8 mouse cellular contexts compared by ENCODE assay signal in genomic region chr11:119081148-119081838, GRCm38 (mm10). TPM values are rescaled to one million over a fixed set of nuclear protein-coding genes. Genes with fewer than 3 reads are reported as not detected.
DNase-seq lines count a peak whose midpoint lies in the region; ATAC-seq and TF ChIP-seq lines count a peak whose summit lies in the region.

No protein-coding gene starts in this region.

- no peak for TF ChIP-seq EP300 in liver, postnatal 0 days (IDR thresholded peaks at IDR 0.05; ENCODE audit: low read depth)

- no peak overlapping the region for H3K4me3 ChIP-seq in liver, embryonic 11.5 days (ENCODE audit: low read depth, low read length)
- no peak overlapping the region for H3K4me3 ChIP-seq in liver, postnatal 0 days (ENCODE audit: low read depth, low read length)
- H3K4me3 ChIP-seq in embryonic facial prominence, embryonic 12.5 days = peak overlapping the region; percentile 19
- H3K4me3 ChIP-seq in intestine, embryonic 15.5 days (replicated peaks) = no peak overlapping the region
- H3K4me3 ChIP-seq in neural tube, embryonic 14.5 days (ENCODE audit: low read depth, low read length) = peak overlapping the region; percentile 12; the same call in 1 of the 2 replicates

- peaks cover 41% of the 10 kb centered on the region for H3K4me1 ChIP-seq in liver, embryonic 11.5 days (replicated peaks; ENCODE audit: control insufficient read depth, insufficient read depth, low read length)
- peaks cover 50% of the 10 kb centered on the region for H3K4me1 ChIP-seq in liver, postnatal 0 days (ENCODE audit: insufficient read depth)
- H3K4me1 ChIP-seq in embryonic facial prominence, embryonic 12.5 days = peaks cover 64% of the 10 kb centered on the region
- peaks cover 63% of the 10 kb centered on the region for H3K4me1 ChIP-seq in intestine, embryonic 15.5 days (replicated peaks)
- peaks cover 49% of the 10 kb centered on the region for H3K4me1 ChIP-seq in neural tube, embryonic 14.5 days (ENCODE audit: control insufficient read depth, insufficient read depth, low read length)

- no peak overlapping the region for H3K27ac ChIP-seq in liver, embryonic 11.5 days (ENCODE audit: low read depth, low read length)
- no peak overlapping the region for H3K27ac ChIP-seq in liver, postnatal 0 days (ENCODE audit: low read depth)
- H3K27ac ChIP-seq in embryonic facial prominence, embryonic 12.5 days = no peak overlapping the region
- H3K27ac ChIP-seq in intestine, embryonic 15.5 days = no peak overlapping the region
- H3K27ac ChIP-seq in neural tube, embryonic 14.5 days (ENCODE audit: low read depth, low read length) = no peak overlapping the region

- no peak overlapping the region for H3K9ac ChIP-seq in liver, embryonic 11.5 days (ENCODE audit: low read depth, low read length)
- H3K9ac ChIP-seq in liver, postnatal 0 days (replicated peaks) = no peak overlapping the region
- H3K9ac ChIP-seq in embryonic facial prominence, embryonic 12.5 days = no peak overlapping the region
- no peak overlapping the region for H3K9ac ChIP-seq in intestine, embryonic 15.5 days
- peak overlapping the region; percentile 46; the same call in 1 of the 2 replicates for H3K9ac ChIP-seq in neural tube, embryonic 14.5 days (replicated peaks; ENCODE audit: low read depth, low read length)

- no peak overlapping the region for H3K4me2 ChIP-seq in liver, embryonic 11.5 days
- H3K4me2 ChIP-seq in liver, postnatal 0 days (ENCODE audit: low read depth, low read length) = no peak overlapping the region
- 0 out of 2 replicates have a peak overlapping the region, but pooled peaks have one; percentile 18 for H3K4me2 ChIP-seq in embryonic facial prominence, embryonic 12.5 days (replicated peaks)
- H3K4me2 ChIP-seq in intestine, embryonic 15.5 days (replicated peaks) = peak overlapping the region; percentile 22; the same call in 1 of the 2 replicates
- peak overlapping the region; percentile 29 for H3K4me2 ChIP-seq in neural tube, embryonic 14.5 days (ENCODE audit: low read depth, low read length)

- no peaks in the 10 kb centered on the region for H3K9me3 ChIP-seq in liver, embryonic 11.5 days (ENCODE audit: control insufficient read depth, low read length)
- H3K9me3 ChIP-seq in liver, postnatal 0 days (ENCODE audit: low read length) = no peaks in the 10 kb centered on the region
- H3K9me3 ChIP-seq in embryonic facial prominence, embryonic 12.5 days = no peaks in the 10 kb centered on the region
- H3K9me3 ChIP-seq in intestine, embryonic 15.5 days = no peaks in the 10 kb centered on the region
- H3K9me3 ChIP-seq in neural tube, embryonic 14.5 days (ENCODE audit: control insufficient read depth, low read length) = no peaks in the 10 kb centered on the region

- TF ChIP-seq CTCF in liver, postnatal 0 days (IDR thresholded peaks at IDR 0.05; ENCODE audit: low read depth) = no peak

- peak; percentile 36 for DNase-seq in liver, embryonic 11.5 days (ENCODE audit: low spot score)
- no peak for DNase-seq in liver, postnatal 0 days
- no peak for DNase-seq in layer of hippocampus, postnatal 10 days (ENCODE audit: low spot score in 2 of 2)
- no peak for DNase-seq in layer of hippocampus, postnatal 36 days
- DNase-seq in gastrocnemius, postnatal 4 days (ENCODE audit: low spot score in 2 of 2) = no peak

- WGBS in liver, embryonic 11.5 days = 46% methylated on average over 47 of the region's 47 CpGs
- WGBS in liver, postnatal 0 days (ENCODE audit: insufficient replicate concordance) = 85% methylated on average over 47 of the region's 47 CpGs
- 24% methylated on average over 47 of the region's 47 CpGs for WGBS in embryonic facial prominence, embryonic 12.5 days
- WGBS in intestine, embryonic 15.5 days = 68% methylated on average over 47 of the region's 47 CpGs
- 27% methylated on average over 43 of the region's 47 CpGs for WGBS in neural tube, embryonic 14.5 days

- H3K36me3 ChIP-seq in liver, embryonic 11.5 days (ENCODE audit: control insufficient read depth, insufficient read depth, low read length) = peaks cover 13% of the 10 kb centered on the region; the same call in 1 of the 2 replicates
- peaks cover 24% of the 10 kb centered on the region for H3K36me3 ChIP-seq in liver, postnatal 0 days (replicated peaks; ENCODE audit: insufficient read depth, low read length)
- peaks cover 26% of the 10 kb centered on the region for H3K36me3 ChIP-seq in embryonic facial prominence, embryonic 12.5 days
- H3K36me3 ChIP-seq in intestine, embryonic 15.5 days = peaks cover 12% of the 10 kb centered on the region
- H3K36me3 ChIP-seq in neural tube, embryonic 14.5 days (ENCODE audit: control insufficient read depth, insufficient read depth, low read length) = peaks cover 27% of the 10 kb centered on the region

- peaks cover 73% of the 10 kb centered on the region for H3K27me3 ChIP-seq in liver, embryonic 11.5 days (replicated peaks; ENCODE audit: control insufficient read depth, insufficient read depth, low read length)
- H3K27me3 ChIP-seq in liver, postnatal 0 days (ENCODE audit: insufficient read depth, low read length) = no peaks in the 10 kb centered on the region
- H3K27me3 ChIP-seq in embryonic facial prominence, embryonic 12.5 days = peaks cover 51% of the 10 kb centered on the region
- no peaks in the 10 kb centered on the region for H3K27me3 ChIP-seq in intestine, embryonic 15.5 days (replicated peaks)
- peaks cover 20% of the 10 kb centered on the region for H3K27me3 ChIP-seq in neural tube, embryonic 14.5 days (ENCODE audit: control insufficient read depth, insufficient read depth, low read length)

- no peak for ATAC-seq in liver, embryonic 11.5 days (replicated peaks; ENCODE audit: low FRiP score)
- no peak for ATAC-seq in liver, postnatal 0 days
- no peak for ATAC-seq in embryonic facial prominence, embryonic 12.5 days (ENCODE audit: insufficient number of reproducible peaks, insufficient read depth, low FRiP score, low TSS enrichment)
- ATAC-seq in intestine, embryonic 15.5 days = no peak
- ATAC-seq in neural tube, embryonic 14.5 days (ENCODE audit: low read depth) = no peak

RNA-seq across cellular contexts. Expression of gene Cbx4, which starts 4.7 kb away (rescaled TPM):
- polyA plus RNA-seq in liver, embryonic 11.5 days (2014; fragmentation: Nextera tagmentation; extraction: Ambion mirVana) = 5.1 TPM in 2 replicates
- polyA plus RNA-seq in liver, postnatal 0 days (2015; fragmentation: Nextera tagmentation; extraction: Ambion mirVana) = 2.8 and 4.7 TPM in 2 replicates
- 11.7 and 12.3 TPM in 2 replicates for polyA plus RNA-seq in embryonic facial prominence, embryonic 12.5 days (2016; fragmentation: Nextera tagmentation; extraction: Ambion mirVana)
- 10.7 and 11.2 TPM in 2 replicates for polyA plus RNA-seq in intestine, embryonic 15.5 days (2015; fragmentation: Nextera tagmentation; extraction: Ambion mirVana)
- 14.5 and 15.1 TPM in 2 replicates for polyA plus RNA-seq in neural tube, embryonic 14.5 days (2014; fragmentation: Nextera tagmentation; extraction: Ambion mirVana)
- 10 to 100 TPM; 49.2 to 51.2 TPM for total RNA-seq in layer of hippocampus, postnatal 10 days (2021)
- total RNA-seq in layer of hippocampus, postnatal 36 days (2021) = 10 to 100 TPM; 57.3 to 59.4 TPM
- total RNA-seq in gastrocnemius, postnatal 4 days (2021) = 10 to 100 TPM; 10.4 to 10.7 TPM

RNA-seq across cellular contexts. Expression of gene Cbx8, which starts 40.5 kb away (rescaled TPM):
- polyA plus RNA-seq in liver, embryonic 11.5 days (2014; fragmentation: Nextera tagmentation; extraction: Ambion mirVana) = 6.5 and 7.1 TPM in 2 replicates
- polyA plus RNA-seq in liver, postnatal 0 days (2015; fragmentation: Nextera tagmentation; extraction: Ambion mirVana) = 3.1 and 3.9 TPM in 2 replicates
- 9.4 and 10.8 TPM in 2 replicates for polyA plus RNA-seq in embryonic facial prominence, embryonic 12.5 days (2016; fragmentation: Nextera tagmentation; extraction: Ambion mirVana)
- 7.4 and 7.9 TPM in 2 replicates for polyA plus RNA-seq in intestine, embryonic 15.5 days (2015; fragmentation: Nextera tagmentation; extraction: Ambion mirVana)
- polyA plus RNA-seq in neural tube, embryonic 14.5 days (2014; fragmentation: Nextera tagmentation; extraction: Ambion mirVana) = 7.7 and 10.1 TPM in 2 replicates
- 10 to 100 TPM; 12.4 to 13.1 TPM for total RNA-seq in layer of hippocampus, postnatal 10 days (2021)
- total RNA-seq in layer of hippocampus, postnatal 36 days (2021) = 10 to 100 TPM; 11.2 to 13.6 TPM
- total RNA-seq in gastrocnemius, postnatal 4 days (2021) = 1 to 10 TPM; 4.6 to 5.3 TPM

RNA-seq across cellular contexts. Expression of gene Cbx2, which starts 58.5 kb away (rescaled TPM):
- polyA plus RNA-seq in liver, embryonic 11.5 days (2014; fragmentation: Nextera tagmentation; extraction: Ambion mirVana) = 22.1 and 22.2 TPM in 2 replicates
- polyA plus RNA-seq in liver, postnatal 0 days (2015; fragmentation: Nextera tagmentation; extraction: Ambion mirVana) = 1.9 and 2.0 TPM in 2 replicates
- 103 and 105 TPM in 2 replicates for polyA plus RNA-seq in embryonic facial prominence, embryonic 12.5 days (2016; fragmentation: Nextera tagmentation; extraction: Ambion mirVana)
- 24.8 and 27.0 TPM in 2 replicates for polyA plus RNA-seq in intestine, embryonic 15.5 days (2015; fragmentation: Nextera tagmentation; extraction: Ambion mirVana)
- 5.7 and 11.5 TPM in 2 replicates for polyA plus RNA-seq in neural tube, embryonic 14.5 days (2014; fragmentation: Nextera tagmentation; extraction: Ambion mirVana)
- 1 to 10 TPM; 4.7 to 5.0 TPM for total RNA-seq in layer of hippocampus, postnatal 10 days (2021)
- 1 to 10 TPM; 4.0 to 4.4 TPM for total RNA-seq in layer of hippocampus, postnatal 36 days (2021)
- 1 to 10 TPM; 5.4 to 5.6 TPM for total RNA-seq in gastrocnemius, postnatal 4 days (2021)

Comparison
In these comparisons a context has a peak if more than half of its experiments do, and no peak if none do; other contexts are left out.
1. H3K4me2 ChIP-seq: peak in embryonic facial prominence, embryonic 12.5 days (single experiment), intestine, embryonic 15.5 days (single experiment) and neural tube, embryonic 14.5 days (single experiment); none in liver, embryonic 11.5 days (single experiment) and liver, postnatal 0 days (single experiment).
2. H3K4me3 ChIP-seq: peak in embryonic facial prominence, embryonic 12.5 days (single experiment) and neural tube, embryonic 14.5 days (single experiment); none in liver, embryonic 11.5 days (single experiment), liver, postnatal 0 days (single experiment) and intestine, embryonic 15.5 days (single experiment).